Mouse (Mus musculus): ENCODE measurements around the gene Abcb5. TPM values are rescaled to one million over a fixed set of nuclear protein-coding genes. Genes with fewer than 3 reads are reported as not detected.

Abcb5 gene
- total RNA-seq, 2 experiments from 2014 or later = not detected

DNA sequence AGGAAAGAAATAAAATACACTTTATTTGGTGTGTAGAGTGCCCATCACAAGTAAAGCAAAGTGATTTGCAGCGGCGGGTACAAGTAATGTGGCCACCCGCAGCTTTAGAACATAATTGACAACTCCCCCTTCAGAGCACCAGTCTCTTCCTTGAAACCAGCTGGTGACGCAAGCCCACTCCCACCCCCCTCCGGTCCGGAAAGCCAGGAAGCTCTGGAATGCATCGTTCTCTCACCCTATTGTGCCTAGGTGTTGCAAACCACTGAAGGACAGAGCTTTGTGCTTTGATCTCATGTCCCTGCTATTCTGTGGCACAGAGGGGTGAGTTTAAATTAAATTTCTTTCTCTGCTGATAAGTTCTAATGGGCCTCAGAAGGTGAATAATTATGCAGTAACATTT is 110.1 kb downstream of the Abcb5 start:
- no peak for TF ChIP-seq CTCF (IDR thresholded peaks at IDR 0.05)
- intact Hi-C loops (cut with DNase I) = loop anchor here (10.0 kb wide), 2 partner anchors 401 to 1031 kb away; no protein-coding TSS in a partner anchor
- DNase-seq = no peak
- H3K27ac ChIP-seq = no peak overlapping the region
- no peak overlapping the region for H3K4me3 ChIP-seq

DNA sequence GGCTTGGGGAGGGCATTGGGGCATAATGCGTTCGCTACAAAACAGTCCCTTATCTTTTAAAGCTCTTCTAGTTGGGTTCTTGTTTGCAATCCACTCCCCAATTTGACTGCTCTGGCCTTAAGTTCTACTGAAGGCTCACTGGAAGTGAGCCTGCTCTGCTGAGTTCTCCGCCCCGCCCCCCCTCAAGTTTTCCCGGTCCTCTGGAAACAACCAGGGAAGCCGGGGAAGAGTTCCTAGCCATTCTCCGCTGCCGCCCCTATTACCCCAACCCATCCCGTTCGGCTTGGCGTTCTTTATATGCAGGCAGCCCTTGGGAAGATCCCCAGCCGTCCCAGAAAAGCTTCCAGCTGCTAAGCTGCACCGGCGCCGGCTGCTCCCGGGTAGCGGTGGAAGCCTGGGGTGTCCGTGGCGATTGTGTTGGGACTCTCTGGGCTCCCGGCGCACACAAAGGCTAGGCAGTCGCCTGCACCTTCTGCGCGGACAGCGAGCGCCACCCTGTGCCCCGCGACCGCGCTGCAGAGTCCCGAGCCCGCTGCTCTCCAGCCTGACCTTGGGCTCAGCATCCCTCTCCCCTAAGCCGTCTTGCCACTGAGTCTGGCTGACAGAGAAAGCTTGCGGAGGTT is 111.3 kb downstream of the Abcb5 start:
- intact Hi-C loops (cut with DNase I) = loop anchor here (10.0 kb wide), 2 partner anchors 400 to 1030 kb away; no protein-coding TSS in a partner anchor
- H3K4me3 ChIP-seq = peak overlapping the region; percentile 37; the same call in 1 of the 2 replicates
- DNase-seq = peak; percentile 49
- TF ChIP-seq CTCF (IDR thresholded peaks at IDR 0.05) = peak; percentile 66
- H3K27ac ChIP-seq = no peak overlapping the region

DNA sequence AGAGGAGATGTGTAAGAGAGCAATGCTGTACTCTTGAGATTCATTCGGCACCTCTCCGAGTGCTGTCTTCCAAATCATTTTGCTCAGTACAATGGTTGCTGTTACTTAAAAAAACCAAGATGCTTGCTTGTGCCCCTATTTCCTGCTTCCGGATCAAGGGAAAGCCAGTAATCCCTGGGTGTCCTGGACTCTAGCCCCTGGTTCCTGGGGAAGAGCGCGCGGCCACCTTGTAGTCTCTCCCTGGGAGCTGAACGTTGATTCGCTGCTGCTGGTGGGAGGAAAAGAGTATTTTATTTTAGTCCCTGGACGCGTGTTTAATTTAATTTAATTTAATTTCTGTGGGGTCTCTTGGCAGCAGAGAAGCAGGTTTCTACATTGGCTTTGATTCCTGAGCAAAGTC is 111.8 kb downstream of the Abcb5 start:
- intact Hi-C loops (cut with DNase I) = loop anchor here (10.0 kb wide), 2 partner anchors 400 to 1030 kb away; no protein-coding TSS in a partner anchor
- DNase-seq = no peak
- H3K4me3 ChIP-seq = no peak overlapping the region
- H3K27ac ChIP-seq = no peak overlapping the region
- no peak for TF ChIP-seq CTCF (IDR thresholded peaks at IDR 0.05)

DNA sequence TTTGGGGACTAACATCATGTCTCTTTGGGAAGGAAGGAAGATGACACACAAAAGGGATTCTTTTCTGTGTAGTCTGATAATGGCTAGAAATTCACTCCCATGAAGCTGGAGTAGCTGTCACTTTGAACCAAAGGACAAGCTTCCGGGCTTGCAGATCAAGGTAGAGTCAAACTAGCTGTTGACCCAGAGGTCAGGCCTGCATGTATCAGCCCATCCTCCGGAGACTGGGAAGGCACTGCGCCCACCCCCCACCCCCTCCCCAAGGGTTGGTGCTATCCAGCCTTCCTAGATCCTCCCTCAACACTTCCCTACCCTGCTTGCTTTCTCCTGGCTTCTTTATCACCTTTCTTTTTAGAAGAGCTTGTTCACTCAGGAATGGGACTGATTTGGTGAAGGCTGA is 112.9 kb downstream of the Abcb5 start:
- Histone ChIP-seq H3K27ac (no peak overlapping the region), H3K4me3 (no peak overlapping the region)
- no peak for TF ChIP-seq CTCF (IDR thresholded peaks at IDR 0.05)
- DNase-seq = no peak
- intact Hi-C loops (cut with DNase I) = loop anchor here (10.0 kb wide), 2 partner anchors 399 to 1029 kb away; no protein-coding TSS in a partner anchor

DNA sequence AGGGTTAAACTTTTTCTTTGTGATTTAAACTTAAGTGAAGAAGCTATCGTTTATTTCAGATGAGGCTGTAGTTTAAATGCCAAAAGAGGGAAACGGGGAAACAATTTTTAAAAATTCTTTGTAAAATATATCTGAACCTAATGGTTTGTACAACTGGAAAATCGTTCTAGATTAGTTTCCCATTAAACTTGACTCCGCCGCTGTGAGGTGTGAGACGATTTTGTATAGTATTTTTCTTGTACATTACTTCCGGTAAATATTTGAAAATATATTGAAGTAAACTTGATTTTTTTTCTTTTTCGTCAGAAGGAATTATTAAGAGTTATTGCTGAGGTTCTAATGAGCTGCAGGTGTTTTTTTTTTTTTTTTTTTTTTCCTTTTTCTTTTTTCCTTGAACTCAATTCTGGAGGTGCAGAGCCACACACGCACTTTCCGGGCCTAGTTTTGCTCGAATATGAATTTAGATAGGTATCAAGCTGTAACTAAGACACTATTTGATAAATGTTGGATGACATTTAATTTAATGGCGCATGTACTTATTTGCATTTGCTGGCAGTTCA is 115.3 kb downstream of the Abcb5 start:
- Histone ChIP-seq H3K27ac (no peak overlapping the region), H3K4me3 (no peak overlapping the region)
- TF ChIP-seq CTCF (IDR thresholded peaks at IDR 0.05) = no peak
- intact Hi-C loops (cut with DNase I) = loop anchor here (10.0 kb wide), 2 partner anchors 396 to 1026 kb away; no protein-coding TSS in a partner anchor
- DNase-seq = no peak

DNA sequence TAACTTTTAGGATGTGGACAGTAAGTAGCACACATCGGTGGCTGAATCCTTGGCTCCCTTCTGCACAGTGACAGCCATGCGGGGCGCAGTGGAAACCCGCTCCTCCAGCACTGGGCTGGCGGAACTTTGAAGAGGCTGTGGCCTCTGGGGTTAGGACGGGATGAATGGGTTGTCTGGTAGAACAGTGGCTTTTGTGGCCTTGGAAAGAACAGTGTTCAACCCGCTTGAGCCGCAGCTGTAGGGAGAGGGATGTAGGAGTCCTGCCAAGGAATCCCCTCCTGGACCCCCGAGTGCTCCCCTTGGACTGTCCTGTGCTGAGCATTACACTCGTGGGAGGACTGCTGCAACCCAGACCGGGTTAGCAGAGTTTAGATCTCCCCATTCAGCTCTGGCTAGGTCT is 116.2 kb downstream of the Abcb5 start:
- DNase-seq = no peak
- intact Hi-C loops (cut with DNase I) = loop anchor here (10.0 kb wide), 2 partner anchors 395 to 1025 kb away; no protein-coding TSS in a partner anchor
- H3K4me3 ChIP-seq = no peak overlapping the region
- TF ChIP-seq CTCF (IDR thresholded peaks at IDR 0.05) = no peak
- H3K27ac ChIP-seq = no peak overlapping the region

DNA sequence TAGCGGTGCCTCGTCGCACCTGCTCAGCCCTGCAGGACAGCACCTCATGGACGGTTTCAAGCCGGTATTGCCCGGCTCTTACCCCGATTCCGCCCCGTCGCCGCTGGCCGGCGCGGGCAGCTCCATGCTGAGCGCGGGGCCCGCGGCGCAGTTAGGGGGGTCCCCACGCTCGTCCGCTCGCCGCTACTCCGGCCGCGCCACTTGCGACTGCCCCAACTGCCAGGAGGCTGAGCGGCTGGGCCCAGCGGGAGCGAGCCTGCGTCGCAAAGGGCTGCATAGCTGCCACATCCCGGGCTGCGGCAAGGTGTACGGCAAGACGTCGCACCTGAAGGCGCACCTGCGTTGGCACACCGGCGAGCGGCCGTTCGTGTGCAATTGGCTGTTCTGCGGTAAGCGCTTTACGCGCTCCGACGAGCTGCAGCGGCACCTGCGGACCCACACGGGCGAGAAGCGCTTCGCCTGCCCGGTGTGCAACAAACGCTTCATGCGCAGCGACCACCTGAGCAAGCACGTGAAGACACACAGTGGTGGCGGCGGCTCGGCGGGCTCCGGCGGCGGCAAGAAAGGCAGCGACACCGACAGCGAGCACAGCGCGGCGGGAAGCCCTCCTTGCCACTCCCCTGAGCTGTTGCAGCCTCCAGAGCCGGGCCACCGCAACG is 116.9 kb downstream of the Abcb5 start:
- intact Hi-C loops (cut with DNase I) = no loop called here
- no peak for TF ChIP-seq CTCF (IDR thresholded peaks at IDR 0.05)
- H3K27ac ChIP-seq = no peak overlapping the region
- peak overlapping the region; percentile 62; the same call in 1 of the 2 replicates for H3K4me3 ChIP-seq
- no peak for DNase-seq

DNA sequence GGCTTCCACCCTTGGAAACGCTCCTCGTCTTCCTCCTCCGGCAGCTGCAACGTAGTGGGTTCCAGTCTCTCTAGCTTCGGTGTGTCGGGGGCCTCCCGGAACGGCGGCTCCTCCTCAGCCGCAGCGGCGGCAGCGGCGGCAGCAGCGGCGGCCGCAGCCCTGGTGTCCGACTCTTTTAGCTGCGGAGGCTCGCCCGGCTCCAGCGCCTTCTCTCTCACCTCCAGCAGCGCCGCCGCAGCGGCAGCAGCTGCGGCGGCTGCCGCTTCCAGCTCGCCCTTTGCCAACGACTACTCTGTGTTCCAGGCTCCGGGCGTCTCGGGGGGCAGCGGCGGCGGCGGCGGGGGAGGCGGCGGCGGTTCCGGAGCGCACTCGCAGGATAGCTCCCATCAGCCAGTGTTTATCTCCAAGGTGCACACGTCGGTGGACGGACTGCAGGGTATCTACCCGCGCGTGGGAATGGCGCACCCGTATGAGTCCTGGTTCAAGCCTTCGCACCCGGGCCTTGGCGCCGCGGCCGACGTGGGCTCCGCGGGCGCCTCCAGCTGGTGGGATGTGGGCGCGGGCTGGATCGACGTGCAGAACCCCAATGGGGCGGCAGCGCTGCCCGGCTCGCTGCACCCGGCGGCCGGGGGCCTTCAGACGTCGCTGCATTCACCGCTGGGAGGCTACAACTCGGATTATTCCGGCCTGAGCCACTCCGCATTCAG is 117.6 kb downstream of the Abcb5 start:
- Histone ChIP-seq H3K27ac (no peak overlapping the region), H3K4me3 (peak overlapping the region; percentile 62)
- intact Hi-C loops (cut with DNase I) = no loop called here
- TF ChIP-seq CTCF (IDR thresholded peaks at IDR 0.05) = no peak
- DNase-seq = no peak

DNA sequence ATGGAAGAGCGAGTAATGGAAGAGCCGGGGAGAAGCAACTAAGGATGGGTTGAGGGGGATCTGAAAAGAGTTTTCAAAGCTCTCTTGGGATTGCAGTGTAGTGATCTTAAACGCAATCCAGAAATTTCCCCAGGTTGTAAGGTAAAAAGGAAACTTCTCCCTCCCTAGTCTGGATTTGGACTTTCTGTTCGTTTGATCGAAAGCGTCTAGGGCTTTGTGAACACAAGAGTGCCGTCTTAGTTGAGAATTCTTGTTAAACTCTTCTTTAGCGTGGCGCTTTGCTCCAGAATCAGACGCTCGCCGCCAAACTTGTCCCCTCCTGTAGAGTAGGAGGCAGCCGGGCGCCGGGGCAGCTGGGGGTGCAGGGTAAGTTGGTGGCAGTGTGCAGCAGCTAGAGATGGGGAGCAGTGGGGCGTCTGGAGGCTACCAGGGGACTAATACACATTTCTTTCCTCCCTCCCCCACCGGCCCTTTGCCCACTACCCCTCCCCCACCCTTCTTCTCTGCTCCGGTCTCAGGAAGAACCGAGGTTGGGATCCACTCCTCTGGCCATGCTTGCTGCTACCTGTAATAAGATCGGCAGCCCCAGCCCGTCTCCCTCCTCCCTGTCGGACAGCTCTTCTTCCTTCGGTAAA is 118.2 kb downstream of the Abcb5 start:
- DNase-seq = no peak
- H3K27ac ChIP-seq = no peak overlapping the region
- peak overlapping the region; percentile 62 for H3K4me3 ChIP-seq
- intact Hi-C loops (cut with DNase I) = no loop called here
- TF ChIP-seq CTCF (IDR thresholded peaks at IDR 0.05) = no peak

DNA sequence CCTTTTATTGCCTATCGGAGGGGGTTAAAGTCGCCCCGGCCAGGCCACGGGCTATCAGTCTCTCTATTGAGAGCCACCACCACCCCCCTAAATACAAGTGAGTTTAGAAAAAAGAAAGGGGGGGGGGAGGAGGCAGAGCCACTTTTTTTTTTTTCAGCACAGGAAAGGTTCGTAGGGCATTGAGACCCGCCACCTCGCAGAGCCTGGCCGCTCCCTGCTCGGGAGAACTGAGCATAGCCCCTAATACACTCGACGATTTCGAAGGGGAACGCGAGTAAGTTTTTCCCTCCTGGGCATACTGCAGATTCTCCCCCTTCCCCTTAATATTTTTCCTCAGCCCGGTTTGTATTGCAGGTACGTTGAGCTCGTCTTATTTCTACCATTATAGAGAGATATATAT is 118.8 kb downstream of the Abcb5 start:
- intact Hi-C loops (cut with DNase I) = no loop called here
- DNase-seq = no peak
- Histone ChIP-seq H3K4me3 (peak overlapping the region; percentile 67), H3K27ac (no peak overlapping the region)
- TF ChIP-seq CTCF (IDR thresholded peaks at IDR 0.05) = no peak

DNA sequence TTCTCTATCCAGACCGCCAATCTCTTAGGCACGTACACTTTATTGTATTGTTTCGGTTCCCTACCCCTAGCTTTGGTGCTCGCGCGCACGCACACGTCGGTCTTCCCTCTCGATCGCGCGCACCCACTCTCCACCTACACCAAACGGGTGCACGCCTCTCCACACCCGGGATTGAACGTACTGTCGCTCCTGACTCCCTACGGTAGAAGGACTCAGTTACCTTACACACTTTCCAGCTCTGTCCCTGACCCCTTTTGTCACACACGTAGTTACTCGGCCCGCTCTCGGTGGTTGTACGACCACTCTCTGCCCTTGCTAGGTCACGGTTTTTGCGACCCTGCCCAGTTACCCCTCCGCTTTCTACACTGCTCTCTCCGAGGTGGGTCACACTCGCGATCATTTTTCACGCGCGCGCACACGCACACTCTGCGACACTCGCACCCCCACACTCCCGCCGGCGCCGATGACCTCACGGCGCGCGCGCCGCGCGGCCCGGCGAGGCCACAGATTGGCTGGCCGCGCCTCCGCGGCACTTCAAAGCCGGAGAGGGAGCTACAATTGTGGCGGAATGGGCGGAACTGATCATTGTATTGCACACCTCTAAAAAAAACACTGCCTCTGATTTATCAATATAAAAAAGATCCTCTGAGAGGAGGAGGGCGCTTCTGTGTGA is 119.4 kb downstream of the Abcb5 start:
- Histone ChIP-seq H3K4me3 (peak overlapping the region; percentile 67), H3K27ac (no peak overlapping the region)
- peak; percentile 34 for DNase-seq
- intact Hi-C loops (cut with DNase I) = no loop called here
- TF ChIP-seq CTCF (IDR thresholded peaks at IDR 0.05) = no peak

DNA sequence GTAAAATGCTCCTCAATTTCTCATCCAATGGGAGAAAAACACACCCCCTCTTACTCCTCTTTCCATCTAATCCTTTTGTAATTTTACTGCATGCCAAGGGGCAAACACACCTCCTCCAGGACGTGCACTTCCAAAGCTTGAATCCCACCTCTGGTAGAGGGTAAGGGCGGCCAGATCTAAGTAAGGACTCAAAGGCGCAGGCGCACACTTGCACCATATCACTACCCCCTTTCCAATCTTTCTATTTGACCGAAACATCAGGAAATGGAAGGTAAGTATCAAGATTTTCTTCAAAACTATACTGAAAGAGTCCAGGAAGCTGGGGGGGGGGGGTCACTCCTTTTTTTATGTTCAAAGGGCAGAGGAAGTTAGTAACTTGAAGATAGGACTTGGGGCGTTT is 120.0 kb downstream of the Abcb5 start, which contains the start of gene Sp8:
Gene Sp8 (plus strand): TSS at position 109 of the 400 bp plus-strand sequence.
- Histone ChIP-seq H3K27ac (no peak within 1 kb of the TSS), H3K4me3 (peak within 1 kb of the TSS; percentile 67)
- no peak for DNase-seq
- no peak for TF ChIP-seq CTCF (IDR thresholded peaks at IDR 0.05)
- intact Hi-C loops (cut with DNase I) = no loop called here

All from gastrocnemius, adult 2 months (tissue).